Mouse (Mus musculus): Measurements from ENCODE around the gene Gm8882. TPM values are rescaled to one million over a fixed set of nuclear protein-coding genes. Genes with fewer than 3 reads are reported as not detected.

Gene Gm8882
- not detected in 2 replicates for polyA plus RNA-seq (2012)

GRCm38 (mm10) chr6:132364034-132364433 is at the start of gene Gm8882:
TSS of gene Gm8882 (minus strand) at chr6:132364134.

GRCm38 (mm10) chr6:132314657-132315056 is 49.3 kb downstream of the Gm8882 start, which contains the start of gene Prpmp5:
TSS of gene Prpmp5 (minus strand) at chr6:132314757.

Other genes starting within 250 kb of the Gm8882 start
- not detected in 2 replicates for gene Prb1, start 153.6 kb downstream of the Gm8882 start, polyA plus RNA-seq (2012)
- not detected in 2 replicates for gene Prpmp5, start 49.4 kb downstream of the Gm8882 start, polyA plus RNA-seq (2012)
- not detected in 2 replicates for gene Prh1, start 205.7 kb upstream of the Gm8882 start, polyA plus RNA-seq (2012)
- gene Prp2, start 231.8 kb upstream of the Gm8882 start, polyA plus RNA-seq (2012): not detected in 2 replicates

Data from megakaryocyte-erythroid progenitor cell, adult 5 weeks (primary cell).